Mouse (Mus musculus) CH12.LX (cell line): ENCODE measurements around the gene Dcpp2.

Experiments
- BHLHE40 ChIP-seq: IDR thresholded peaks from 2 replicates; pipeline ENCODE4 v1.6.1; 2011; ENCODE audit warnings: mild to moderate bottlenecking, low read depth, low read length, improper control_type of control experiment
- CHD2 ChIP-seq: IDR thresholded peaks from 2 replicates; pipeline ENCODE4 v1.6.1; 2011; ENCODE audit warnings: low read length, improper control_type of control experiment
- CTCF ChIP-seq, 2 experiments: IDR thresholded peaks in 1 of 2; conservative IDR thresholded peaks in 1 of 2; 2 replicates each; pipeline ENCODE4 v1.5.1; 2011 to 2012; ENCODE audit warnings: low read depth in 2 of 2, low read length in 2 of 2, improper control_type of control experiment in 1 of 2, inconsistent platforms in 1 of 2, mild to moderate bottlenecking in 1 of 2, moderate library complexity in 1 of 2
- E2F4 ChIP-seq: IDR thresholded peaks from 2 replicates; pipeline ENCODE4 v1.6.1; 2011; ENCODE audit warnings: low read depth, low read length, improper control_type of control experiment; ENCODE audit not compliant: insufficient replicate concordance
- EP300 ChIP-seq: IDR thresholded peaks from 2 replicates; pipeline ENCODE4 v1.6.1; 2011; ENCODE audit warnings: low read length, improper control_type of control experiment
- HCFC1 ChIP-seq: IDR thresholded peaks from 2 replicates; pipeline ENCODE4 v1.6.1; 2012; ENCODE audit warnings: low read depth, mild to moderate bottlenecking, inconsistent platforms, low read length, improper control_type of control experiment
- JUN ChIP-seq: IDR thresholded peaks from 2 replicates; pipeline ENCODE4 v1.6.1; 2011; ENCODE audit warnings: low read depth, mild to moderate bottlenecking, low read length, improper control_type of control experiment, moderate library complexity; ENCODE audit not compliant: insufficient read depth
- KAT2A ChIP-seq: IDR thresholded peaks from 2 replicates; pipeline ENCODE4 v1.6.1; 2012; ENCODE audit warnings: low read length, improper control_type of control experiment, inconsistent platforms; ENCODE audit not compliant: insufficient replicate concordance
- MAFK ChIP-seq: IDR thresholded peaks from 2 replicates; pipeline ENCODE4 v1.6.1; 2011; ENCODE audit warnings: low read length, improper control_type of control experiment; ENCODE audit not compliant: insufficient replicate concordance
- RCOR1 ChIP-seq: conservative IDR thresholded peaks from 2 replicates; pipeline ENCODE4 v1.6.1; 2012; ENCODE audit warnings: low read depth, mild to moderate bottlenecking, inconsistent platforms, low read length, improper control_type of control experiment
- TCF12 ChIP-seq: IDR thresholded peaks from 2 replicates; pipeline ENCODE4 v1.6.1; 2014; ENCODE audit warnings: low read depth, mild to moderate bottlenecking, inconsistent platforms, low read length, improper control_type of control experiment
- ZC3H11A ChIP-seq: IDR thresholded peaks from 2 replicates; pipeline ENCODE4 v1.6.1; 2012; ENCODE audit warnings: low read depth, mild to moderate bottlenecking, inconsistent platforms, low read length, improper control_type of control experiment
- ZKSCAN1 ChIP-seq: IDR thresholded peaks from 2 replicates; pipeline ENCODE4 v1.6.1; 2012; ENCODE audit warnings: low read depth, inconsistent platforms, low read length, improper control_type of control experiment, borderline replicate concordance

- TF ChIP-seq ZC3H11A = no peak
- TF ChIP-seq RCOR1 = no peak
- no peak for TF ChIP-seq CHD2
- no peak for TF ChIP-seq E2F4
- TF ChIP-seq CTCF (conservative IDR thresholded peaks at IDR 0.05 in 1 of 2, IDR thresholded peaks at IDR 0.05 in 1 of 2; ENCODE audit: low read depth in 2 of 2, low read length in 2 of 2) = no peak
- no peak for TF ChIP-seq BHLHE40
- no peak for TF ChIP-seq ZKSCAN1
- TF ChIP-seq EP300 = no peak
- no peak for TF ChIP-seq JUN
- no peak for TF ChIP-seq HCFC1
- TF ChIP-seq MAFK = no peak
- no peak for TF ChIP-seq TCF12
- TF ChIP-seq KAT2A = no peak
Observed at GRCm38 (mm10) chr17:23868513-23868912, 12.2 kb upstream of the Dcpp2 start.
